Mouse (Mus musculus) heart, adult 8-10 months (tissue): ENCODE results near the gene Plekhg5. TPM values are rescaled to one million over a fixed set of nuclear protein-coding genes. Genes with fewer than 3 reads are reported as not detected.

Experiments
- DNase-seq: peaks from one replicate; pipeline ENCODE4 v3.0.0; 2022; ENCODE audit warnings: low spot score
- total RNA-seq, 4 experiments: library from RNA; stranded (reverse); gene quantifications; 2 replicates each; pipeline ENCODE4 v1.2.4; 2022

Plekhg5 gene
- total RNA-seq, 4 experiments from 2014 or later: 11.9 to 15.0 (median 14.3) TPM

DNA sequence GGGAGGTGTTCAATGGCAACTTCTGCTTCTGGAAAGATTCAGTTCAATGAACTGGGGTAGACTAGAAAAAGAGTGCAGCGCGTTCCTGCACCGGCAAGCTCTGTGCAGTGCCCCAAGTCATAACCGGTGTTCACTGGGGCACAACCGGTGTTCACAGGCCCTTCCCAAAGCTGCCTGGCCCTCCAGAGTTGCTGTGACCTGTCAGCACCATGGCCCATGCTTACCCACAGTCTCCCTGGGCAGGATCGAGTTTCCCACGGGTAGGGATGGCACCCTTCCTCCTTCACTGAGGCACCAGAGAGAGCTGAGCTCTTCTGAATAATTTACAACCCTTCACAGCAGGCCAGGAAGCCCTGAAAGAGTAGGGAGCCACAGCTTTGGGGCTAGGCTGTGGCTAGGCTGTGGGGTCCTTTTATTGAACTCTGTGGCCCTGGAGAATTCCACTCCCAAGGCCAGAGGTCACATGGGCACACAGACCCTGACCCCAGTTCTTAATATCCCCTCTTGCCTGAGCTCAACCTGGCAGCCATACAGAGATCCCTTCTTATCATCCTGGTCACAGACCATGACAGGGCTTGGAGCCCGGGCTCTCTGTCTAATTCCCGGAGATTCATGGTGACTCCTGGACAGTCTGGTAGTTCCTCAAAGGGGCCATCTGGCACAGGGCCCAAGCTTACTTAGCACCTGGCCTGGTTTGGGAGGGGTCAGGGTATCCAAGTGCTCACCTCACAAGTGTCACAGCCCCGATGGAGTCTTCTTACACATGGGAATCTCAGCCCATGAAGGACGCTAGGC lies 73.9 kb downstream of the Plekhg5 start:
- no peak for DNase-seq

DNA sequence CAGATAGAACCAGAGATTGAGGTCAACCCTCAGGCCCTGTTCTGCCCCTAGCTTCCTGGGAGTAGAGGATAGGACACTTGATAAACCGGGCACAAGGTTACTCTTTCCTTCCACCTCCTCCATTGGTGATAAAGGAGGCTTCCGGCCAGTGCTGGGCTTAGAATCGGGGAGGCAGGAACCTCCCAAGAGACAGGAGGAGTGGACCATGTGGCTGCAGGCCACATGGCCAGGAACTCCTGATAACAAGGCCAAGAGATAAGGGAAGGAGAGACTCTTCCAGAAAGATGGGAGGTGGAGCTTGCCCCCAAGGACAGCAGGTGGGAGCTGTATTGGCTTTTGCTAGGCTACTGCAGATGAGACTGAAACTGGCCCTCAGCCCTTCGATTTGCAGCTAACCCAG lies 78.2 kb downstream of the Plekhg5 start:
- no peak for DNase-seq

- no peak for DNase-seq
Observed at GRCm38 (mm10) chr4:152151451-152151965, 79.2 kb downstream of the Plekhg5 start.

- DNase-seq: no peak
Observed at GRCm38 (mm10) chr4:152151966-152152544, 79.8 kb downstream of the Plekhg5 start, which contains the start of gene Espn. Espn (minus strand) TSS chr4:152152371.

DNA sequence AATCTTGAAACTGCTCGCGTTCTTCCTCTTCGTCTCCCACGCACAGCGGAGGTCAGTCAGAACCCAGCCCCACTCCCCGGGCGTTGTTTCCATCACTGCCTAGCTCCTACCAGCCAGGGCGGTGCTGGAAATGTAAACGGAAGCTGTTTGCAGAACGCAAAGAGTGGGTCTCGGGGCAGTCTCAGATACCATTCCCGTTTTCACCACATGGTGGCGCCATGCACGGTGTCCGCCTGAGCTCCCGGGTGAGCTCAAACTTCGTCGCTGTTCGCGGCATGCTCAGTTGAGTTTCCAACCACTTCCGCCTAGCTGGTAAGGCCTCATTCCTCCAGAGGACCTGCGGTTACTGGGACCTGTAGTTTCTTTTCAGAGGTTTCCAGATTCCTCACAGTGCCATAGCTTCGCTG lies 81.5 kb downstream of the Plekhg5 start:
- DNase-seq: peak; percentile 77

DNA sequence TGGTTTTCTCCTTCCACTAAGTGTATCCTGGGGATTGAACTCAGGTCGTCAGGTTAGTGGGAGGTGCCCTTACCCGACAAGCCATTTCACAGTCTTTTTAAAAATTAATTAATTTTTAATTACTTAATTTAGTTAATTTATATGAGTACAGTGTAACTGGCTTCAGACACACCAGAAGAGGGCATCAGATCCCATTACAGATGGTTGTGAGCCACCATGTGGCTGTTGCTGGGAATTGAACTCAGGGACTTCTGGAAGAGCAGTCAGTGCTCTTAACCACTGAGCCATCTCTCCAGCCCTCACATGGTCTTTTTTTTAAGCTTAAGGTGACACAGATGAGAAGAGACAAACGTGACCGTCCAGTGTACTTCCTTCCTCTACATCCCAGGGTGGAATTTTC lies 82.7 kb downstream of the Plekhg5 start:
- no peak for DNase-seq

- DNase-seq: no peak
Observed at GRCm38 (mm10) chr4:152157779-152158584, 85.7 kb downstream of the Plekhg5 start.

DNA sequence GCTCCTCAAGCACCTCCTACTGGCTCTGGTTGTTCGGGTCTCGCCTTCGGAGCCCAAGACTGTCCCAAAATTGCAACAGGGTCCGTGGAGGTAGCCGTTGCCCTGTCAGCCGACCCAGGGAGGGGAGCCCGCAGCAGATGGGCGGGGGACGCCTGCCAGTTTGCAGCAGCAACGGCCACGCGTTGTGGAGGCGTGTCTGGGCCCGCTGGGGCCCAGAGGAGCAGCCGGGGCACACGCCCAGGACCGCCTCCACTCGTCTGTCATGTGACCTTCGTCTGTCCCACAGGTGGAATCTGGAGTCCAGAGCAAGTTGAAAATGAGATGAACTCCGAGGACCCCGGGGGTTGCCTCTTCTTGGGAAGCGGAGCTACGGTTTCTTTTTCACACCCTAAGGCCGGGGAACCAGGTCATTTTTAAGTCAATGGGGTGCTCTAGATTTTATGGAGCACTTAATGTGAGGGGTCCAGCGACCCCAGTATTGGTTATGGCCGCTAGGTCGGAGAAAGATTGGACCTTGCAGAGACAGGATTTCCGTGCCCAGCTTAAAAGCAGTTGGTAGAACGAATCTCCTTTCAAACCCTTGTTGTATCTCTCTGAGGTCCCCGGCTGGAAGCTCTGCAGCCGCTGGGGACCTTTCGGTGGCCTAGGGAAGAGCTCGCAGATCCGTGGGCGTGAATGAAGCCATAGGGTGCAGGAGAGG lies 86.4 kb downstream of the Plekhg5 start, which contains the start of gene Hes2:
Gene Hes2, plus strand, starts transcription at position 283 of the 700 bp plus-strand sequence.
- DNase-seq: no peak

DNA sequence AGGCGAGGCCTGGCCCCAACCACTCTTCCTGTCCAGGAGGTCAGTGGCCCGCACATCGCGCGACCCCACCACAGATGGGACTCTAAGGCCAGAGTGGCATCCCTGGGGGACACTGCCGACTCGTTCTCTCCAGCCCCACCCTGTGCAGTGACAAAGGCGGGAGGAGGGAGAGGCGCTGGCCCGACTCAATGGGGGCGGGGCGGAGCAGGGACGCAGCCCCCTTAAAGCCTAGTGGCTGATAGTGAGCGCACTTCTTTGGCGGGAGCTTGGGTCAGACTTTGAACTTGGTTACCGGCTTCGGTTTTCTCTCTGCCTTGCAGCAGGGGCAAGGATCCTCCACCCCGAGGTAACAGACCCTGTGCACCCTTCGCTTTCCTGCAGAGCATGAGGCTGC lies 87.0 kb downstream of the Plekhg5 start:
- DNase-seq: no peak

- DNase-seq: no peak
Observed at GRCm38 (mm10) chr4:152160748-152161147, 88.5 kb downstream of the Plekhg5 start.

GRCm38 (mm10) chr4:152161601-152162000 lies 89.3 kb downstream of the Plekhg5 start:
- DNase-seq: no peak

DNA sequence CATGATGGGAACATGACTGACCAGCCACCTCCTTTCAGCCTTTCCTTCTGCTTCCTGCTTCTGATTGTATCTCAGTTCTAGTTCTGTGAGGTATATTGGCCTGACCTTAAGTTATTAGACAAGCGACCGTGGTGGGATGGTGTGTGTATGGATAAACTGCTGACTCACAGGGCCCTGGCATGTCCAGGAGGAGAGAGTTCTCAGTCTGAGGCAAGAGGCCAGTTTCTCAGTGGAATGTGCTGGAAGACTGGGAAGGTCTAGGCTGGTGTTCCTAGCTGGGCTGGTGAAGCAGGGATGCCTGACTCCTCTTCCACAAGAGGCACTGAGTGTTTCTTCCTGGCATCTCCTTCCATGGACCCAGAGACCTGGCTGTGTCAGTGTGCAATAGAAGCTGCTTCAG lies 90.5 kb downstream of the Plekhg5 start:
- DNase-seq: no peak

Other genes with a start within 250 kb of the Plekhg5 start
- 100 to 1,000 TPM; 185 to 232 (median 202) TPM for gene Camta1, start 210.6 kb upstream of the Plekhg5 start, total RNA-seq
- 100 to 1,000 TPM in 1 of 4 experiments, 10 to 100 TPM in 3; 71.2 to 111 (median 87.7) TPM for gene Dnajc11, start 138.8 kb upstream of the Plekhg5 start, total RNA-seq
- gene Thap3, start 83.5 kb upstream of the Plekhg5 start, total RNA-seq: 10 to 100 TPM; 12.4 to 15.8 (median 13.6) TPM
- 1 to 10 TPM; 4.6 to 5.7 (median 5.1) TPM for gene Phf13, start 76.2 kb upstream of the Plekhg5 start, total RNA-seq
- gene Klhl21, start 63.7 kb upstream of the Plekhg5 start, total RNA-seq: 100 to 1,000 TPM in 1 of 4 experiments, 10 to 100 TPM in 3; 87.7 to 109 (median 93.7) TPM
- 1 to 10 TPM; 3.8 to 5.7 (median 5.0) TPM for gene Zbtb48, start 44.8 kb upstream of the Plekhg5 start, total RNA-seq
- not detected for gene Tas1r1, start 33.9 kb upstream of the Plekhg5 start, total RNA-seq
- 10 to 100 TPM in 1 of 4 experiments, 1 to 10 TPM in 3; 8.3 to 10.0 (median 9.4) TPM for gene Nol9, start 33.2 kb upstream of the Plekhg5 start, total RNA-seq
- gene Tnfrsf25, start 43.4 kb downstream of the Plekhg5 start, total RNA-seq: 1 to 10 TPM; 1.1 to 3.2 (median 1.8) TPM
- gene Espn, start 79.9 kb downstream of the Plekhg5 start, total RNA-seq: 1 to 10 TPM; 2.6 to 3.5 (median 3.0) TPM
- gene Hes2, start 86.4 kb downstream of the Plekhg5 start, total RNA-seq: not detected
- gene Acot7, start 105.6 kb downstream of the Plekhg5 start, total RNA-seq: 10 to 100 TPM; 63.9 to 80.9 (median 69.3) TPM
- 10 to 100 TPM in 2 of 4 experiments, 1 to 10 TPM in 2; 5.6 to 11.9 (median 9.8) TPM for gene Gpr153, start 201.7 kb downstream of the Plekhg5 start, total RNA-seq
- not detected for gene Hes3, start 219.2 kb downstream of the Plekhg5 start, total RNA-seq
- gene Icmt, start 224.7 kb downstream of the Plekhg5 start, total RNA-seq: 10 to 100 TPM; 25.2 to 36.4 (median 30.6) TPM
- 10 to 100 TPM; 29.1 to 63.4 (median 46.1) TPM for gene Rnf207, start 246.5 kb downstream of the Plekhg5 start, total RNA-seq